Mouse (Mus musculus) common myeloid progenitor, adult 5-6 weeks (primary cell): Measurements from ENCODE around the gene Lrrc8d. TPM values are rescaled to one million over a fixed set of nuclear protein-coding genes. Genes with fewer than 3 reads are reported as not detected.

Experiments used
- ATAC-seq: replicated peaks from 2 replicates; pipeline ENCODE4 v1.8.0; 2016; ENCODE audit warnings: low read depth, mild to moderate bottlenecking, moderate TSS enrichment, inconsistent platforms; ENCODE audit not compliant: poor library complexity, severe bottlenecking
- total RNA-seq: library from RNA; stranded (forward); fragments of 200-1000, 187-1606 nt; gene quantifications from 2 replicates; pipeline ENCODE4 v1.2.3, GENCODE M21; 2017

Gene Lrrc8d
- total RNA-seq, 1 experiment from 2014 or later: 19.9 TPM

GRCm38 (mm10) chr5:105710473-105710872 lies 10.7 kb downstream of the Lrrc8d start:
- no peak for ATAC-seq

- no peak for ATAC-seq
Measured at GRCm38 (mm10) chr5:105714446-105714845, 14.7 kb downstream of the Lrrc8d start.

- no peak for ATAC-seq
Measured at GRCm38 (mm10) chr5:105715095-105715494, 15.3 kb downstream of the Lrrc8d start.

GRCm38 (mm10) chr5:105715531-105716124 lies 15.9 kb downstream of the Lrrc8d start:
- no peak; the same call in 1 of the 2 replicates for ATAC-seq

- ATAC-seq: no peak
Measured at GRCm38 (mm10) chr5:105717294-105717693, 17.5 kb downstream of the Lrrc8d start.

GRCm38 (mm10) chr5:105718138-105718670 lies 18.4 kb downstream of the Lrrc8d start:
- peak; percentile 80 for ATAC-seq

- no peak for ATAC-seq
Measured at GRCm38 (mm10) chr5:105721267-105721666, 21.5 kb downstream of the Lrrc8d start.

GRCm38 (mm10) chr5:105722807-105723206 lies 23.0 kb downstream of the Lrrc8d start:
- ATAC-seq: no peak

GRCm38 (mm10) chr5:105730193-105730831 lies 30.5 kb downstream of the Lrrc8d start:
- no peak for ATAC-seq

- peak; percentile 70 for ATAC-seq
Measured at GRCm38 (mm10) chr5:105731173-105731626, 31.4 kb downstream of the Lrrc8d start.

- ATAC-seq: peak; percentile 62
Measured at GRCm38 (mm10) chr5:105731627-105732432, 32.1 kb downstream of the Lrrc8d start.

GRCm38 (mm10) chr5:105732433-105732891 lies 32.7 kb downstream of the Lrrc8d start:
- ATAC-seq: peak; percentile 45

GRCm38 (mm10) chr5:105733226-105733625 lies 33.5 kb downstream of the Lrrc8d start:
- ATAC-seq: no peak

GRCm38 (mm10) chr5:105736365-105736764 lies 36.6 kb downstream of the Lrrc8d start:
- no peak for ATAC-seq

- no peak for ATAC-seq
Measured at GRCm38 (mm10) chr5:105737145-105737544, 37.4 kb downstream of the Lrrc8d start.

- ATAC-seq: no peak
Measured at GRCm38 (mm10) chr5:105740437-105740836, 40.7 kb downstream of the Lrrc8d start.

- ATAC-seq: no peak
Measured at GRCm38 (mm10) chr5:105742641-105743040, 42.9 kb downstream of the Lrrc8d start.

GRCm38 (mm10) chr5:105745324-105745723 lies 45.6 kb downstream of the Lrrc8d start:
- ATAC-seq: peak; percentile 64

GRCm38 (mm10) chr5:105745927-105746454 lies 46.2 kb downstream of the Lrrc8d start:
- ATAC-seq: 0 out of 2 replicates have a peak, but pooled peaks have one; percentile 6

- ATAC-seq: no peak
Measured at GRCm38 (mm10) chr5:105754803-105755202, 55.0 kb downstream of the Lrrc8d start.
